Mouse (Mus musculus) CH12.LX (cell line): ENCODE results near the gene Nelfcd. TPM values are rescaled to one million over a fixed set of nuclear protein-coding genes. Genes with fewer than 3 reads are reported as not detected.

Experiments
- DNase-seq: peaks from one replicate; pipeline ENCODE4 v3.0.0-alpha.2; 2013; ENCODE audit errors: extremely low read depth
- H3K27ac ChIP-seq: 2 replicates; pipeline ENCODE4 v1.5.1; 2012; ENCODE audit warnings: low read depth, mild to moderate bottlenecking, control low read depth, moderate library complexity; ENCODE audit not compliant: insufficient read depth
- H3K27me3 ChIP-seq: replicated peaks from 2 replicates; pipeline ENCODE3; 2012; ENCODE audit warnings: inconsistent platforms
- H3K36me3 ChIP-seq, 2 experiments: replicated peaks in 1 of 2; 2 replicates each; pipeline versions ENCODE3 to v1.6.1; 2012; ENCODE audit warnings: inconsistent platforms in 1 of 2, low read length in 1 of 2, mild to moderate bottlenecking in 1 of 2, mixed read lengths in 1 of 2, moderate library complexity in 1 of 2; ENCODE audit not compliant: control insufficient read depth in 1 of 2, insufficient read depth in 1 of 2
- H3K4me1 ChIP-seq, 2 experiments: 2 replicates each; pipeline ENCODE4 v1.6.1; 2012; ENCODE audit warnings: inconsistent platforms in 1 of 2, moderate library complexity in 1 of 2; ENCODE audit not compliant: insufficient read depth in 2 of 2, control insufficient read depth in 1 of 2
- H3K4me2 ChIP-seq: 2 replicates; pipeline ENCODE4 v1.6.1; 2012; ENCODE audit warnings: low read depth, mild to moderate bottlenecking, control low read depth; ENCODE audit not compliant: poor library complexity, insufficient read depth, severe bottlenecking
- H3K4me3 ChIP-seq, 3 experiments: fragments of 150-350 bp in 1 of 3; sonication (generic) in 1 of 3; replicated peaks in 1 of 3; 2 replicates each; pipeline versions ENCODE3 to v1.5.1; 2011 to 2012; ENCODE audit warnings: low read depth in 2 of 3, low read length in 2 of 3, mild to moderate bottlenecking in 2 of 3, moderate library complexity in 2 of 3, control low read depth in 1 of 3, improper control_type of control experiment in 1 of 3, inconsistent platforms in 1 of 3, mixed read lengths in 1 of 3; ENCODE audit not compliant: poor library complexity in 1 of 3
- H3K79me2 ChIP-seq: replicated peaks from 2 replicates; pipeline ENCODE4 v1.6.1; 2012; ENCODE audit warnings: mild to moderate bottlenecking, moderate library complexity; ENCODE audit not compliant: control insufficient read depth, poor library complexity, insufficient read depth, severe bottlenecking; ENCODE audit errors: extremely low read depth
- H3K9ac ChIP-seq: 2 replicates; pipeline ENCODE4 v1.6.1; 2012; ENCODE audit warnings: low read depth, mild to moderate bottlenecking, control low read depth, moderate library complexity; ENCODE audit not compliant: insufficient read depth
- H3K9me3 ChIP-seq: replicated peaks from 2 replicates; pipeline ENCODE3; 2012; ENCODE audit warnings: low read length, inconsistent platforms, mixed read lengths
- BHLHE40 ChIP-seq: IDR thresholded peaks from 2 replicates; pipeline ENCODE4 v1.6.1; 2011; ENCODE audit warnings: mild to moderate bottlenecking, low read depth, low read length, improper control_type of control experiment
- CHD2 ChIP-seq: IDR thresholded peaks from 2 replicates; pipeline ENCODE4 v1.6.1; 2011; ENCODE audit warnings: low read length, improper control_type of control experiment
- CTCF ChIP-seq, 2 experiments: IDR thresholded peaks in 1 of 2; conservative IDR thresholded peaks in 1 of 2; 2 replicates each; pipeline ENCODE4 v1.5.1; 2011 to 2012; ENCODE audit warnings: low read depth in 2 of 2, low read length in 2 of 2, improper control_type of control experiment in 1 of 2, inconsistent platforms in 1 of 2, mild to moderate bottlenecking in 1 of 2, moderate library complexity in 1 of 2
- ELF1 ChIP-seq: IDR thresholded peaks from 2 replicates; pipeline ENCODE4 v1.6.1; 2014; ENCODE audit warnings: low read depth, mild to moderate bottlenecking, inconsistent platforms, low read length, improper control_type of control experiment
- ETS1 ChIP-seq: conservative IDR thresholded peaks from 2 replicates; pipeline ENCODE4 v1.6.1; 2012; ENCODE audit warnings: low read depth, mild to moderate bottlenecking, inconsistent platforms, low read length, improper control_type of control experiment, moderate library complexity
- GABPA ChIP-seq: IDR thresholded peaks from 2 replicates; pipeline ENCODE4 v1.6.1; 2012; ENCODE audit warnings: low read depth, low read length, improper control_type of control experiment, inconsistent platforms; ENCODE audit not compliant: insufficient replicate concordance
- HCFC1 ChIP-seq: IDR thresholded peaks from 2 replicates; pipeline ENCODE4 v1.6.1; 2012; ENCODE audit warnings: low read depth, mild to moderate bottlenecking, inconsistent platforms, low read length, improper control_type of control experiment
- IRF4 ChIP-seq: IDR thresholded peaks from 2 replicates; pipeline ENCODE4 v1.6.1; 2014; ENCODE audit warnings: low read depth, mild to moderate bottlenecking, inconsistent platforms, low read length, improper control_type of control experiment
- JUN ChIP-seq: IDR thresholded peaks from 2 replicates; pipeline ENCODE4 v1.6.1; 2011; ENCODE audit warnings: low read depth, mild to moderate bottlenecking, low read length, improper control_type of control experiment, moderate library complexity; ENCODE audit not compliant: insufficient read depth
- MAFK ChIP-seq: IDR thresholded peaks from 2 replicates; pipeline ENCODE4 v1.6.1; 2011; ENCODE audit warnings: low read length, improper control_type of control experiment; ENCODE audit not compliant: insufficient replicate concordance
- MAX ChIP-seq: IDR thresholded peaks from 2 replicates; pipeline ENCODE4 v1.6.1; 2011; ENCODE audit warnings: low read length, improper control_type of control experiment
- MAZ ChIP-seq: IDR thresholded peaks from 2 replicates; pipeline ENCODE4 v1.6.1; 2012; ENCODE audit warnings: low read depth, mild to moderate bottlenecking, inconsistent platforms, low read length, improper control_type of control experiment, moderate library complexity
- MXI1 ChIP-seq: IDR thresholded peaks from 2 replicates; pipeline ENCODE4 v1.6.1; 2011; ENCODE audit warnings: mild to moderate bottlenecking, low read depth, low read length, improper control_type of control experiment
- MYC ChIP-seq: IDR thresholded peaks from 2 replicates; pipeline ENCODE4 v1.6.1; 2011; ENCODE audit warnings: low read depth, mild to moderate bottlenecking, improper control_type of control experiment, low read length
- NELFE ChIP-seq: IDR thresholded peaks from 2 replicates; pipeline ENCODE4 v1.6.1; 2011; ENCODE audit warnings: low read depth, low read length, improper control_type of control experiment
- NRF1 ChIP-seq: IDR thresholded peaks from 2 replicates; pipeline ENCODE4 v1.6.1; 2014; ENCODE audit warnings: low read depth, mild to moderate bottlenecking, inconsistent platforms, low read length, improper control_type of control experiment, moderate library complexity
- PAX5 ChIP-seq: IDR thresholded peaks from 2 replicates; pipeline ENCODE4 v1.6.1; 2012; ENCODE audit warnings: low read length, inconsistent platforms, mixed read lengths
- POLR2A ChIP-seq: IDR thresholded peaks from 2 replicates; pipeline ENCODE4 v1.6.1; 2011; ENCODE audit warnings: low read depth, mild to moderate bottlenecking, improper control_type of control experiment, low read length
- POLR2AphosphoS2 ChIP-seq: IDR thresholded peaks from 2 replicates; pipeline ENCODE4 v1.6.1; 2011; ENCODE audit warnings: low read depth, low read length, improper control_type of control experiment
- RAD21 ChIP-seq: IDR thresholded peaks from 2 replicates; pipeline ENCODE4 v1.6.1; 2011; ENCODE audit warnings: low read depth, mild to moderate bottlenecking, low read length, improper control_type of control experiment, moderate library complexity
- SIN3A ChIP-seq: IDR thresholded peaks from 2 replicates; pipeline ENCODE4 v1.6.1; 2012; ENCODE audit warnings: low read length, improper control_type of control experiment, inconsistent platforms
- SMC3 ChIP-seq: IDR thresholded peaks from 2 replicates; pipeline ENCODE4 v1.6.1; 2011; ENCODE audit warnings: low read depth, low read length, improper control_type of control experiment
- TBP ChIP-seq: conservative IDR thresholded peaks from 2 replicates; pipeline ENCODE4 v1.6.1; 2011; ENCODE audit warnings: low read depth, low read length, improper control_type of control experiment
- TCF12 ChIP-seq: IDR thresholded peaks from 2 replicates; pipeline ENCODE4 v1.6.1; 2014; ENCODE audit warnings: low read depth, mild to moderate bottlenecking, inconsistent platforms, low read length, improper control_type of control experiment
- UBTF ChIP-seq: IDR thresholded peaks from 2 replicates; pipeline ENCODE4 v1.6.1; 2012; ENCODE audit warnings: low read depth, mild to moderate bottlenecking, inconsistent platforms, low read length, improper control_type of control experiment, moderate library complexity
- USF1 ChIP-seq: IDR thresholded peaks from 2 replicates; pipeline ENCODE4 v1.6.1; 2014; ENCODE audit warnings: low read depth, mild to moderate bottlenecking, inconsistent platforms, low read length, improper control_type of control experiment
- USF2 ChIP-seq: conservative IDR thresholded peaks from 2 replicates; pipeline ENCODE4 v1.6.1; 2011; ENCODE audit warnings: low read depth, low read length, improper control_type of control experiment
- ZC3H11A ChIP-seq: IDR thresholded peaks from 2 replicates; pipeline ENCODE4 v1.6.1; 2012; ENCODE audit warnings: low read depth, mild to moderate bottlenecking, inconsistent platforms, low read length, improper control_type of control experiment
- ZKSCAN1 ChIP-seq: IDR thresholded peaks from 2 replicates; pipeline ENCODE4 v1.6.1; 2012; ENCODE audit warnings: low read depth, inconsistent platforms, low read length, improper control_type of control experiment, borderline replicate concordance
- ZMIZ1 ChIP-seq: IDR thresholded peaks from 2 replicates; pipeline ENCODE4 v1.6.1; 2012; ENCODE audit warnings: low read depth, mild to moderate bottlenecking, inconsistent platforms, low read length, improper control_type of control experiment
- ZNF384 ChIP-seq: IDR thresholded peaks from 2 replicates; pipeline ENCODE4 v1.6.1; 2012; ENCODE audit warnings: low read depth, low read length, improper control_type of control experiment, inconsistent platforms
- dilution Hi-C: fragments of 300-500 bp; cut with MboI; formaldehyde crosslinking; loops from 2 replicates; pipeline ENCODE4 v1.14.3; 2020; ENCODE audit warnings: low sequenced_read_pairs; ENCODE audit not compliant: extremely low pct_unique_long_range_greater_than_20kb, extremely low pct_ligation_motif_present
- in situ Hi-C: fragments of 300-500 bp; cut with MboI; formaldehyde crosslinking; loops from 3 replicates; pipeline ENCODE4 v1.14.3; 2019; ENCODE audit warnings: low sequenced_read_pairs, low pct_ligation_motif_present, low pct_unique_long_range_greater_than_20kb, mixed read lengths
- polyA plus RNA-seq: library from polyadenylated mRNA; unstranded; fragments of >175 nt; gene quantifications from 2 replicates; pipeline ENCODE4 v1.2.1, GENCODE M21; 2012; ENCODE audit warnings: low read depth; ENCODE audit not compliant: insufficient read length
- total RNA-seq, 2 experiments: library from RNA; depleted of rRNA; stranded (reverse); fragments of 300-350 nt in 1 of 2; fragments of >200 nt in 1 of 2; gene quantifications; 2 replicates each; pipeline ENCODE4 v1.2.3; 2012 to 2014

Gene Nelfcd
- total and polyA plus RNA-seq, 3 experiments, result 39.1 to 50.5 (median 44.6) TPM

DNA sequence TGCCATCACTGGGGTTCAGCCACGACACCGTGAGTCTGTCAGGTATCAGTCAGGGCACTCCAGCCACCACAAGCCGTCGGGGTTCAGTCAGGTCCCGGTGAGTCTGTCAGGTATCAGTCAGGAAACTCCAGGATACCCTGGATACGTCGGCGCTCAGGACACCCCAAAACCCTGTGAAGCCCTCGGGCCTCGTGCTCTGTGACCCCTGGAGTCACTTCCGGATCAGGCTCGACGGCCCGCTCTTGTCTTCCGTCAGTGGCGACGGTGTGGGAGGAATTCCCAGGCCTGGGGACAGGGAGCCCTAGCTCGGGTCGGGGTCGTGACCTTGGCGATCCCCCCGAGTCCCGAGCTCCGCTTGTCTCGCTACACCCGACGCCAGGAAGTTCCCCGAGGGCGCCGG, 56.8 kb downstream of the Nelfcd start:
- peak; percentile 8 for TF ChIP-seq MXI1
- peak; percentile 66; the same call in 1 of the 2 replicates for TF ChIP-seq MAX
- TF ChIP-seq MYC, result peak; percentile 87
- no peak for TF ChIP-seq CHD2
- peak; percentile 41 for DNase-seq
- peak overlapping the region; percentile 81 to 93 (median 82) for H3K4me3 ChIP-seq
- H3K9me3 ChIP-seq, result no peaks in the 10 kb centered on the region
- H3K27me3 ChIP-seq, result no peaks in the 10 kb centered on the region
- H3K27ac ChIP-seq, result peak overlapping the region; percentile 31
- in situ Hi-C loops, result no loop called here
- dilution Hi-C loops, result no loop called here
- peaks cover 24 to 40% of the 10 kb centered on the region in 2 experiments for H3K36me3 ChIP-seq
- peaks cover 39% of the 10 kb centered on the region for H3K79me2 ChIP-seq
- H3K4me2 ChIP-seq, result peak overlapping the region; percentile 86
- H3K4me1 ChIP-seq, result peaks cover 8 to 52% of the 10 kb centered on the region in 2 experiments
- peak overlapping the region; percentile 85 for H3K9ac ChIP-seq

- peak within 1 kb of the TSS; percentile 81 to 93 (median 82) for H3K4me3 ChIP-seq
- in situ Hi-C loops, result no loop called here
- dilution Hi-C loops, result no loop called here
- H3K9ac ChIP-seq, result peak within 1 kb of the TSS; percentile 85
- H3K27ac ChIP-seq, result peak within 1 kb of the TSS; percentile 84
- H3K9me3 ChIP-seq, result no peaks in the 10 kb centered on the region
- peaks cover 39% of the 10 kb centered on the region for H3K79me2 ChIP-seq
- H3K36me3 ChIP-seq, result peaks cover 21 to 35% of the 10 kb centered on the region in 2 experiments
- peak; percentile 99 for DNase-seq
- H3K27me3 ChIP-seq, result no peaks in the 10 kb centered on the region
- H3K4me2 ChIP-seq, result peak within 1 kb of the TSS; percentile 86
- H3K4me1 ChIP-seq, result peaks cover 8 to 53% of the 10 kb centered on the region in 2 experiments
- TF ChIP-seq MAZ (no peak), BHLHE40 (no peak), CHD2 (no peak), RAD21 (no peak), UBTF (no peak), TCF12 (peak; percentile 53), SMC3 (no peak), MAX (no peak), ZNF384 (no peak), NELFE (peak; percentile 85), GABPA (no peak), USF2 (no peak), PAX5 (no peak), IRF4 (0 out of 2 replicates have a peak, but pooled peaks have one; percentile 4), NRF1 (peak; percentile 95), CTCF (conservative IDR thresholded peaks at IDR 0.05 in 1 of 2, IDR thresholded peaks at IDR 0.05 in 1 of 2; ENCODE audit: low read depth in 2 of 2, low read length in 2 of 2) (no peak), POLR2A (peak; percentile 78), USF1 (no peak), SIN3A (peak; percentile 43), ETS1 (no peak), MXI1 (no peak), ELF1 (peak; percentile 97), TBP (peak; percentile 65; the same call in 1 of the 2 replicates), ZMIZ1 (peak; percentile 13; the same call in 1 of the 2 replicates), ZKSCAN1 (no peak), MYC (no peak; the same call in 1 of the 2 replicates), ZC3H11A (no peak), HCFC1 (peak; percentile 47), MAFK (no peak), JUN (no peak), POLR2AphosphoS2 (no peak)
Measured at GRCm38 (mm10) chr2:174472818-174473549, 57.4 kb downstream of the Nelfcd start, which contains the start of gene Prelid3b. Gene Prelid3b, minus strand, starts transcription at chr2:174473081.
